Mouse (Mus musculus) cerebellum, postnatal 14 days (tissue): ENCODE measurements around the gene Stk11ip.

ENCODE experiments used
- DNase-seq, 2 experiments: peaks; one replicate each; pipeline ENCODE4 v3.0.0; 2021; ENCODE audit warnings: mixed read lengths in 2 of 2

Stk11ip gene

GRCm38 (mm10) chr1:75504256-75505045 lies 16.9 kb upstream of the Stk11ip start:
- no peak for DNase-seq

GRCm38 (mm10) chr1:75505159-75505955 lies 16.0 kb upstream of the Stk11ip start:
- peak; percentile 92 for DNase-seq

- peak; percentile 72 to 75 for DNase-seq
Observed at GRCm38 (mm10) chr1:75505956-75506831, 15.1 kb upstream of the Stk11ip start, which contains the start of gene Obsl1. Obsl1 (minus strand) TSS chr1:75506452.

- DNase-seq = peak in 1 of 2 experiments; percentile 59
Observed at GRCm38 (mm10) chr1:75507006-75507405, 14.3 kb upstream of the Stk11ip start, which contains the start of gene Inha. Inha (plus strand) TSS chr1:75507077.

GRCm38 (mm10) chr1:75509586-75509985 lies 11.7 kb upstream of the Stk11ip start:
- no peak for DNase-seq

- no peak for DNase-seq
Observed at GRCm38 (mm10) chr1:75510154-75510553, 11.2 kb upstream of the Stk11ip start.

- no peak for DNase-seq
Observed at GRCm38 (mm10) chr1:75511437-75512210, 9.7 kb upstream of the Stk11ip start.

GRCm38 (mm10) chr1:75512550-75512949 lies 8.8 kb upstream of the Stk11ip start:
- no peak for DNase-seq

- DNase-seq = no peak
Observed at GRCm38 (mm10) chr1:75516703-75517380, 4.5 kb upstream of the Stk11ip start.

- DNase-seq = no peak
Observed at GRCm38 (mm10) chr1:75517984-75518383, 3.3 kb upstream of the Stk11ip start.

- no peak for DNase-seq
Observed at GRCm38 (mm10) chr1:75518427-75518826, 2.9 kb upstream of the Stk11ip start.

GRCm38 (mm10) chr1:75519576-75519975 lies 1.8 kb upstream of the Stk11ip start:
- DNase-seq = no peak

GRCm38 (mm10) chr1:75524679-75525078 lies 3.4 kb downstream of the Stk11ip start:
- DNase-seq = no peak

GRCm38 (mm10) chr1:75530546-75530945 lies 9.2 kb downstream of the Stk11ip start:
- DNase-seq = no peak

- no peak for DNase-seq
Observed at GRCm38 (mm10) chr1:75532280-75533172, 11.2 kb downstream of the Stk11ip start.

GRCm38 (mm10) chr1:75533325-75534252 lies 12.3 kb downstream of the Stk11ip start:
- no peak for DNase-seq

- no peak for DNase-seq
Observed at GRCm38 (mm10) chr1:75537587-75537986, 16.3 kb downstream of the Stk11ip start.

- no peak for DNase-seq
Observed at GRCm38 (mm10) chr1:75538597-75539190, 17.4 kb downstream of the Stk11ip start.

- no peak for DNase-seq
Observed at GRCm38 (mm10) chr1:75541496-75541895, 20.2 kb downstream of the Stk11ip start.
